Mouse (Mus musculus) CD4-positive naive resting alpha-beta T cell, adult 57 days (primary cell): ENCODE results near the gene Zfp606. TPM values are rescaled to one million over a fixed set of nuclear protein-coding genes. Genes with fewer than 3 reads are reported as not detected.

Source experiments
- total RNA-seq: library from RNA; stranded (reverse); gene quantifications from one replicate; pipeline ENCODE4 v1.2.4, GENCODE M21; 2023

Zfp606 gene
- total RNA-seq, result 6.8 TPM

GRCm38 (mm10) chr7:12478158-12479008 is at the start of gene Zfp606:
Gene Zfp606, plus strand, starts transcription at chr7:12478293.

DNA sequence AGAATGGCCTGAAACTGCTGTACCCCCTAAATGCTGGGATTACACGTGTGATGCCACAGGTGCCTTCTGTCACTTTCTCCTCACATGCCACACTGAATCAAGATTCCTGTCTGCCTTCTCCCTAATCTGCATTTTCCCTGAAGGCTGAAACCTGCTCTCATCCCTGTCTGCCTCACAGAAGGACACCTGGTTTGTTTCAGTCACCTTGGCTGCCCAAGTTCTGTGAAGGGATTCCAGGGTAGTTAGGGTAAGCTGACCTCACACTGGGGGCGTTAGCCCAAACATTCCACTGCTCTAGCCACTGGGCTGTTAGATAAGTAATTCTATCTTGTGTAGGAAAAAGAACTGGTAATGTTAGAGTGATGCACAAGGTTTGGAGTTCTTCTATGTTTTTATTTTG is 34.1 kb downstream of the Zfp606 start, which contains the start of gene 2900092C05Rik:
Gene 2900092C05Rik, plus strand, starts transcription at position 301 of the 400 bp plus-strand sequence.

Other genes starting within 250 kb of the Zfp606 start
- gene Vmn1r81, start 210.0 kb upstream of the Zfp606 start, total RNA-seq, result 0.15 TPM
- not detected for gene Vmn1r82, start 177.9 kb upstream of the Zfp606 start, total RNA-seq
- not detected for gene Vmn1r83, start 148.8 kb upstream of the Zfp606 start, total RNA-seq
- gene Vmn1r84, start 109.0 kb upstream of the Zfp606 start, total RNA-seq, result not detected
- gene Zfp551, start 55.5 kb upstream of the Zfp606 start, total RNA-seq, result 4.0 TPM
- gene 2900092C05Rik, start 34.2 kb downstream of the Zfp606 start, total RNA-seq, result not detected
- 0.09 TPM for gene Vmn2r53, start 130.5 kb downstream of the Zfp606 start, total RNA-seq
- gene Vmn2r54, start 162.0 kb downstream of the Zfp606 start, total RNA-seq, result not detected
- not detected for gene Vmn2r55, start 206.7 kb downstream of the Zfp606 start, total RNA-seq